Mouse (Mus musculus): ENCODE data around the gene Samhd1. TPM values are rescaled to one million over a fixed set of nuclear protein-coding genes. Genes with fewer than 3 reads are reported as not detected.

Gene Samhd1
- total RNA-seq, 2 experiments from 2014 or later: 18.0 to 18.7 TPM

DNA sequence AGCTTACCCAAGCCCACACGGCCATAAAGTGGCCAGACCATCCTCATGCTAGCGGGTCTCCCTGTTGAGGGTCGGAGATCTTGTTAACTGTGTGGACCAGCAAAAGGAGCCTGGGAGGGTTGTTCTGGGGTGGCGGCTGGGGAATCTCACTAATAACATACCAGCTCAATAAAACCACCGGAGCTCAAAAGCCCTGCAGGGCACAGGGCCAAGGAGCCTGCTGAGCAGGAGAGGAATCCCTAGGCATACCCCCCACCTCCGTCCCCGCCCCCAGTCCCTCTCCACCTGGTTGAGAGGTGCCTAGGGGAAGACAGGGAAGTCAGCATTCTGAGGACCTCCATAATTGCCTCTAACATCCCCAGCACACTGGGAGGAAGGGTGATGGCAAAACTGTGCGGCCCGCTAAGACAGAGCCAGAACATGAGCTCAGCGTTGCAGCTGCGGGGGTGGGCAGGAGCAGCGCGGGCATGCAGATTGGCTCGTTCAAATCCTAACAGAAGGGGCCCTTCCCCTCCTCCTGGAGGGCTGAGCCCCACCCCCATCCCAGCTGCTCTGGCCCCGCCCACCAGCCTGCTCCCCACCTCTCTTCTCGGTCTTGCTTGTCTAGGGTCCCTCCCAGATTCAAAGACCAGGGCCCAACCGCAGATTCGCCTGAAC is 76.6 kb downstream of the Samhd1 start:
- DNase-seq: peak; percentile 96
- intact Hi-C loops (cut with DNase I): no loop called here

DNA sequence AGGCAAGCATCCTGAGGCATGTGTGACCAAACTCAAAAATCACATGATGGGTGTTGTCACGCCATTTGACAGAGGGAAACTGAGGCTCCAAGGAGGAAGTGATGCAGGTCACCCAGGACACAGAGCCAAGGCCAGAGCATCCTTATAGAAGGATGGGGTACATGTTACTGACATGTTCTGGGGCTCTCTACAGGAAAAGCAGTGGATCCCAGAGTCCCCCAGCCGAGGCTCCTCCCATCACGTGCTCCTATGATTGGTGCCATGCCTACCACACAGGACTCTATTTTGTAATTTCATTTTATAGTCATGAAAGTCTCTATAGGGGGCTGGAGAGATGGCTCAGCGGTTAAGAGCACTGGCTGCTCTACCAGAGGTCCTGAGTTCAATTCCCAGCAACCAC is 77.3 kb downstream of the Samhd1 start:
- no peak for DNase-seq
- intact Hi-C loops (cut with DNase I): no loop called here

DNA sequence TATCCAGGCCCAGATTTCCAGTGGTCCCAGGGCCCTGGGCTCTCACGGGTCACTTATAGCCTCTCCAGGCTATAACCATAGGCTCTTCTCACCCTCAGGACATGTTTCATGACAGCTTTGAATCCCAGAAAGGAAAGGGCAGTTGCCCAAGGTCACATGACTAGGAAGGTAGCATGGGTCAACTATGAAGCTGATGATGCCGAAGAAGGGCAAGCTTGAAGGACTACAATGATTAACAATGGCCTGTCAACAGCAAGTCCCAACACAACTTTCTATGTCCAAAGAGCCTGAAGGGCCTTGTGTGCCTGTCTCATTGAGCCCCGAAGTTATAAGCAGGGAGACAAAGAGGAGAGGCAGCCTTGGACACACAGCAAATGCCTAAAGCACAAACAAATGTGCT is 77.9 kb downstream of the Samhd1 start:
- intact Hi-C loops (cut with DNase I): no loop called here
- DNase-seq: no peak

DNA sequence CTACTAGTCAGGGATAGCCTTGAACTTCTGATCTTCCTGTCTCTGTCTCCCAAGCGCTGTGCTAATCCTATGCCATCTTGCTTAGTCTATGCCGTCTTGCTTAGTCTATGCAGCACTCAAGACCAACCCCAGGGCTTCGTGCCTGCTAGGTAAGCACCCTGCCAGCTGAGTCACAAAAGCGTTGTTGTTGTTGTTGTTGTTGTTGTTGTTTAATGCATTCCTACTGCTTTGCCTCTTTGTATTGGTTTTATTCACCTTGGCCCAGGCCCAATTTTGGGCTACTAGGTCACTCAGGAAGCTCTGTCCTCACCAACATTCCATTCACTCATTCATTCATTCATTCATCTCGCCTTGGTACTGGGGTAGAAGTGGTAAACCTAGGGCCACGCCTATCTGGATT is 79.3 kb downstream of the Samhd1 start:
- no peak for DNase-seq
- intact Hi-C loops (cut with DNase I): no loop called here

DNA sequence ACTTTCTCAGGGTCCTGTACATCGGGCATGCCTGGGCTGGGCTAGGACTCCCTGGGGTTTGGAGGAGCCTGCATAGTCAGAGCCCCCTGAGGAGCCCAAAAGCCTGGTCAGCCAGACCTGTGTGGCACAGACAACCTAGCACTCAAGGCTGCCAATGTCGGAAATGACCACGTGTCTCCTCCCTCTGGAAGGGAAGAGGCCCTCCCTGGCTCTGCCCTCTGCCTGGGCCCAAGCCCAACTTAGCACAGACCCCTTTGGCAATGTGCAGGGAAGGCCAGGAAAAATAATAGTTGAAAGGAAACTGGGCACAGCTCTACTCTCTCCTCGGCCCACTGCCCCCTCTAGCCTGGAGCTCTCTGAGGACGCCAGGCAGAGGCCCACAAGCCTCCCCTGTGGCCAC is 80.2 kb downstream of the Samhd1 start:
- DNase-seq: peak; percentile 87

DNA sequence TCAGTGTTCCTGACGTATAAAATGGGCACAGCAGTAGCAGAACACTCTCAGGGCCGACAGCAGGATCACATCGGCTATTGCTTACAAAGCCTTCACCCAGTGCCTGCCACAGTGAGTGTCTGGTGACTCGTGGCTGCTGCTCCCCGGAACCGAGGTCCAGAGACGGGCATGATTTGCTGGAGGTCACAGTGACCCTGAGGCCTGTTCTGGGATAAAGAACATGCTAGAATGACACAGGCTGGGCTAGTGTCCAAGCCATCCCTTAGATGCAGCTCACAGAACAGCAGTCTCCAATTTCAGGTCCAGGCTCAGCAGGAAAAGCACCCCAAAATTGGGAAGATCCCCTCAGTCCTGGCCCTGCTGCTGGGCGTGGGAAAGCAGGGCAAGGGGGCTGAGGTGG is 80.8 kb downstream of the Samhd1 start:
- DNase-seq: no peak
- intact Hi-C loops (cut with DNase I): no loop called here

More for the DNA sequence above, 80.2 kb downstream of the Samhd1 start:
- intact Hi-C loops (cut with DNase I): no loop called here

DNA sequence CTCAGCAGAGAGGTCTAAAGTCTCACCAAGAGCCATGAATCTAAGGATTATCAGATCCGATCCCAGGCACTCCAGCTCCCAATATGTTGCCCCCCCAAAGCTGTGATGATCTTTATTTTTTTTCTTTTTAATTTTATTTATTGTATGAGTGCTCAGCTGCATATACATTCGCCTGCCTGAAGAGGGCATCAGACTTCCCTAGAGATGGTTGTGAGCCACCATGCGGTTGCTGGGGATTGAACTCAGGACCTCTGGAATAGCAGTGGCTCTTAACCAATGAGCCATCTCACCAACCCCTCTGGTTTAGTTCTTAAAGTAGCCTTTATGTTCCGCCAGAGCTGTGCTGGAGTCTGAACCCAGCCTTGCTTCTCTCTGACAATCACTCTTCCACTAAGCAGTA is 81.3 kb downstream of the Samhd1 start:
- DNase-seq: no peak
- intact Hi-C loops (cut with DNase I): no loop called here

DNA sequence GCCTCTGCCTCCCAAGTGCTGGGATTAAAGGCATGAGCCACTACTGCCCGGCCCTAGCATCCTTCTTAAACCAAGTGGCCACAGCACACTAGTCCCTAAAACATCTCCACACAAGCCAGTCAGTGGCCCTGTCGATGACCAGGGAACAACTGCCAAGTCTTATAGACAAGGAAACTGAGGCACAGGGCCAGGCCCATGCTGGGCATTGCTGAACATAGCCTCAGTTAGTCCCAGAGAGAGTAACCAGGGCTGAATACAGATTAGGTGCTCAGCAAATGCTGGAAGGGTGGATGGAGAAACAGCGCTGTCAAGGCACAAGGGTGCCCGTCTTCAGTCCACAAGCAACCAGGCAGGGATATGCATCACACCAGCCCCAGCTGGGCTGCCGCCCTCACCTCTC is 81.9 kb downstream of the Samhd1 start:
- intact Hi-C loops (cut with DNase I): no loop called here
- no peak for DNase-seq

DNA sequence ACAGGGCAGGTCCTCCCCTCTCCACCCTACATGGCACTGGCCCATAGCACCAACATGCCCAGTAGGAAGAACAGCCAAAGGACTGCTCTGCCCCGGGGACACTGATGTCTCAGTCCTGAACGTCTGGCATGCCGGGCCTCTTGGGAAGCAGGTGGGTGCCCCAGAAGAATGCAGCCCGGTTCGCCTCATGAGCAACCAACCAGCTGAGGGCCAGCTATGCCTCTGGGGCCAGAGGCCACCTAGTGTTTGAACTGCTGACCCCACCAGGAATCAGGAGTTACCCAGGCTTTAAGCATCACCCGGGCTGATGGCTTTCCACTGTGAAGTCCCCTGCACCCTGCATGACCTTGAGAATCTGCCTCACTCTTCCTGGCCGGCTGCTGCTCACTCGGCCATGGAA is 82.6 kb downstream of the Samhd1 start:
- intact Hi-C loops (cut with DNase I): no loop called here
- no peak for DNase-seq

DNA sequence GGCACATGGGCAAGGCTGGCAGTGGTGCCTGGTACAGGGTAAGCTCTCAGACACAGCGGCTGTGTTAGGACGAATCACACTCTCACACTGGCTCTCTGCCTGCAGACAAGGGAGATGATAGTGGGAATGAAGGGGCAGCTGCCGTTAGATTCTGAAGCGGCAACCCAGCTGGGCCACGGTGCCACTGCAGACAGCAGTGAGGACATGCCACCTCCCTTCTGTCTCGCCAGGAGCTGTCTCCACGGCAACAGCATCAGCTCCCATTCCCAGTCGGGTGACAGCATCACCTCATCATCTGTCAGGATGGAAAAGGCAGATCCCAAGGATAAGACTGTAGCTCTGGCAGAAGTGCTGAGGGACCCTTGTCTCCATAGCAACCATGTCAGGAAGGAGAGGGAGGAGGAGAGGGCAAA is 85.2 kb downstream of the Samhd1 start:
- DNase-seq: peak; percentile 89
- intact Hi-C loops (cut with DNase I): no loop called here

DNA sequence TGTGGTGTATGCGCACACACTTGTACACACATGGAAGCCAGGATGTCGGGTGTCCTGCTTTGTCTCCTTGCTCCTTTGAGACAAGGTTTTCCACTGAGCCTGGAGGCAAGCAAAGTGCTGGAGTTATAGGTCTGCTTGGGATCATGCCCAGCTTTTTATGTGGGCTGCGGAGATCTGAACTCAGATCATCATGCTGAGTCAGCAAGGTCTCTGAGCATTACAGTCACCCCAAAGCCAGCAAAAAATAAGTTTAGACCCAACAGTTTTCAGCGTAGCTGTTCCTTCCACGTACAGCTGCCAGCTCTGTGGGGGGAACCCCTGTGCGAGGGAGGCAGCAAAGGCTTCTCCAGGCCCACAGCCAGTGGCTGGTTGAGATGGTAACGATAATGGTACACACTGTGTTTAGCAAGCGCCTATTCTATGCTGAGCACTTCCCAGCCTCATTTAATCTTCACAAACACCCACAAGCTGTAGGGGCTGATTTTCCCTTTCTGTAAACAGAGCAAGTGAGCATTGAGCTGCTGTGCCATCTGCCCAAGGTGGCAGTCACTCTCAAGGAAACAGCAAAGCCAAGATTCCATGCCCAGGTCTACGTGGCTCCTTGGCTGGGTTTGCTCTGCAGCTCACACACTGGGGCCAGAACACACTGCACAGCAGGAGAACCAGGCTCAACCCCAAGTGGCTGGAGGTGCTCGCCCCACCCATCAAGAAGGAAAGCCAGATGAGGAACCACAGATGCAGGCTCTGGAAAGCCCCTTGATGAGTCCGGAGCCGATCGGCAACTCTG is 86.5 kb downstream of the Samhd1 start:
- intact Hi-C loops (cut with DNase I): no loop called here

More for the DNA sequence above, 86.5 kb downstream of the Samhd1 start:
- DNase-seq: peak; percentile 57

Other genes starting within 250 kb of the Samhd1 start
- gene Sla2, start 248.1 kb downstream of the Samhd1 start, total RNA-seq (2021): under 1 TPM in 1 of 2 experiments, not detected in 1; 0.12 TPM
- 100 to 1,000 TPM; 267 to 276 TPM for gene Ndrg3, start 143.2 kb downstream of the Samhd1 start, total RNA-seq (2021)
- 1 to 10 TPM; 7.4 to 8.4 TPM for gene Dsn1, start 128.1 kb downstream of the Samhd1 start, total RNA-seq (2021)
- gene Soga1, start 56.0 kb downstream of the Samhd1 start, total RNA-seq (2021): 100 to 1,000 TPM; 104 to 108 TPM
- not detected for gene Tldc2, start 48.2 kb downstream of the Samhd1 start, total RNA-seq (2021)
- 1 to 10 TPM; 4.8 to 4.9 TPM for gene Rbl1, start 69.3 kb upstream of the Samhd1 start, total RNA-seq (2021)
- gene Rpn2, start 143.8 kb upstream of the Samhd1 start, total RNA-seq (2021): 100 to 1,000 TPM; 147 to 152 TPM
- gene Mroh8, start 144.3 kb upstream of the Samhd1 start, total RNA-seq (2021): under 1 TPM in 1 of 2 experiments, not detected in 1; 0.24 TPM
- not detected for gene Ghrh, start 212.2 kb upstream of the Samhd1 start, total RNA-seq (2021)
- gene Manbal, start 232.3 kb upstream of the Samhd1 start, total RNA-seq (2021): 10 to 100 TPM; 66.1 to 70.3 TPM

Measured in left cerebral cortex, postnatal 4 days (tissue).